Mouse (Mus musculus): Measurements from ENCODE around the gene Agk.

Gene Agk

DNA sequence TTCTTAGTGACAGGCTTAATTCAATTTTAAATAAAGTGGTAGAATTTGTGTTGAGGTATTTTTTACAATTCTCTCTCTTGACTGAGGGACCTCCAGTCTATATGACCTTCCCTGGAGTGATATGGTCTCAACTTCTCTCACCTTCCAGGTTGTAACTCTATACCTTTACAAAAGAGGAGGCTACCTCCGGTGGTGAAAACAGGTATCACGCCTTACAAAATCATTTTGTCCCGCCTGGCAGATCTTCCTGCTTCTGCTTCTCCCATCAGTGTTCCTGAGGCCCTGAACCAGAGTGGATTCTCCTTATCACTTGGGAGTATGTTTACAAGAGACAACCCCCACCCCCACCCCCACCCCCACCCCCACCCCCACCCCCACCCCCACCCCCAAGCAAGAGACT, 116.8 kb downstream of the Agk start:
- DNase-seq (ENCODE audit: low read depth), result no peak

DNA sequence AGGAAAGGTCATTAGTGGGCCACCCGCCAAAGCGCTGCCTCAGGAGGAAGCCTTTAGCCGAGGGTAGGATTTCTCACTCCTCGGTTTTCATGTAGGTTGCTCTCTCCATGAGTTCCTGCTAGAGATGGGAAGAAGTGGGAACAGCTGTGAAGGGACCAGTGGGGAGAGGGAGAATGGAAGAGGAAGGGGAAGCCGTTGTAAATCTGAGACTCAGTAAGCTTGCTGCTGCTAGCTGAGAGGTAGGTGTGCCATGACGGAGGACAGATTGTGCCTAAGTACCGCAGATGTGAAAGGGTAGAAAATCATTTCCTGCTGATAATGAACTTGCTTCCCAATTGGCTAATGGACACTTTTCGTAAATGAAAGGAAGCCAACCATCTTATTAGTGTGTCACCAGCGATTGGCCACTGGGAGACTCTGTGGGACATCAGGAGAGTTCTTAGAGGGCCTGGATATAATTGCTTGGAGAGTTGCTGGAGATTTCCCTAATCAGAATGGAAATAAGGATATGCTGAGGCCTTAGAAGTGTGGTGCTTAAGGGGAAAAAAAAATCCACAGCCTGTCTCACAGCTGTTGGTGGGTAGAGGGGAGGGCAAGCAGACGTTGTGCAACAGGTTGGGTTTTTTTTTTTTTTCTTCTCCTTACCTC, 118.4 kb downstream of the Agk start:
- DNase-seq (ENCODE audit: low read depth), result no peak

Data from NIH3T3 (cell line).